Mouse (Mus musculus) kidney, adult 9 months (tissue): ENCODE measurements around the gene Nol11.

Source experiments
- DNase-seq: peaks from one replicate; pipeline ENCODE4 v3.0.0; 2022

Nol11 gene

DNA sequence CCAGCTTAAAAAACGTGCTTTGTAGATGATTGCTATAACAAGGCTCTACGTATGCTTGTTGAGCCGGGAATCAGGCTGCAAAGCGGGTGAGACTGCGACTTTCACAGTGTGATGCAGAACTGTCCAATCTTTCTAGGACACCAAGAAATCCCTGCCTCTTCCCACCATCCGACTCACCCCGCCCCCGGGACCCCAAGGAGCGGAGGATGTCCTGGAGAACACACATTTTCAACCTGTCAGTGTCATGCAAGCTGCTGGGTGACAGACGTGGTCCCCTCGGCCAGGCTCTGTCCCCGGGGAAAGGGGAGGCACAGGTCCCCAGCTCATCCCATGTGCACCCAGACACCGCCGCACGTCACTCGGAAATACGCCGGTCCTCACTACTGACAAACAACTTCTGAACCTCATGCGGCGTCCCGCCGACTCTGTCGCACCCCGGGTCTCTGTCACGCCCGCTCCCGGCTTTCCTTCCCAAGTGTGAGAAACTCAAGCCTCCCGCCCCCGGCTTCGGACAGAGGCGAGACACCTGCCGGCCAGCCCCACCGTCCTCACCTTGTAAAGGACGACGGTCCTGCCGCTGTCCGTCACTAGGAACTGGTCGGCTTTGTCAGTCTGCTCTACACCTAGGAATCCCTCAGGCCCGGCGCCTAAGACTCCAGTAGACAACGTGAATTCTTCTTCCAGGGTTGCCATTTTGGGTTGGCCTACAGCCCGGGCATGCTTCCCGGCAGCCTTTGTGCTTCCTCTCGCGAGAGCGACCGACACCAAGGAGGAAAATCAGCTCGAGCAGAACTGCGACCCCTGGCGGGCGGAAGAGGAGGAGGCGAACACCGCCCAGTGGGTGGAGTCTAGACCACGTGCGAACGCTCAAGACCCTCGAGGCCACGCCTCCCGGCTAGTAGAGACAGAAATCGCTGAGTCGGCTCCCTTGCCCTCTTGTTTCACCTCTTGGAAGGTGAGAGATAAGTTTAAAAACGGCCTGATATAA, at the start of gene Nol11:
Gene Nol11 (minus strand): TSS at position 817 of the 988 bp plus-strand sequence.
- DNase-seq, result peak; percentile 100

DNA sequence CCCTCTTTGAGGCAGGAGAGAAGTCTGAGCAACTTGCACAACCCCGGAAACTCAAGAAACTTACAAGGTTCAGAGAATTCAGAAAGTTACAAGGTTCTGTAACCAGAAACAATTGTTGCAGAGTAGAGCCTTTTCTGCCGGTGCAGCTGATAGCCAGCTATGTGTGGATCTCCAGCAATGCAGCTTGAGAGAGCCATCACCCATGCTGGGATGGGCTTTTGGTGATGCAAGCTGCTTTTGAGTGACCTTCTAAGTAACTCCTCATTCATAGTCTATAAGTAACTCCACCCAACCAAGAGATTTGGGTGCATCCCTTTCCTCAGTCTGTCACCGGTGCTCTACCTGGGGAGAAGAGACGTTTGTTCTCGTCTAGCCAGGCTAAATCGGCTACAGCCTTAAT, 49.3 kb upstream of the Nol11 start:
- DNase-seq, result no peak

- DNase-seq, result no peak
These were observed 48.4 kb upstream of the Nol11 start for GRCm38 (mm10) chr11:107237532-107237931.

- DNase-seq, result no peak
These were observed 44.2 kb upstream of the Nol11 start for GRCm38 (mm10) chr11:107233252-107233890.

DNA sequence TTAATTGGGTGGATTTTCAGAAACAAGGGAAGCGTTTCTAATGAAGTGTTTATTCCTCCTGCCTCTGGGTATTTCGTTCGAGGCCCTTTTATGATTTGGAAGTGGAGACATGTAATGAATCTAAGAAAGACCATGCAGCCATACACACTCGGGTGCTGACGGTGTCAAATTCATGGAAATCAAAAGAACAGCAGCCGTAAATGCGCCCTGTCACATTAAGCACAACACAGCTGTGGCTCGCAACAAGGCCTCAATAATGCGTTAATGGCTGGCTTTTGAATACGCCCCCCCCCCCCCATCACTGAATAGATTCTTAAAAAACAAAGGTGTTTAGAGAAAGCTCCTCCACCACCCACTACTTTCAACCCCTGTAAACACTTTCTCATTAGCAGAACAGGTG, 40.9 kb upstream of the Nol11 start:
- DNase-seq, result no peak

- DNase-seq, result no peak
These were observed 37.2 kb upstream of the Nol11 start for GRCm38 (mm10) chr11:107226431-107226830.

GRCm38 (mm10) chr11:107226013-107226412, 36.8 kb upstream of the Nol11 start:
- DNase-seq, result no peak

DNA sequence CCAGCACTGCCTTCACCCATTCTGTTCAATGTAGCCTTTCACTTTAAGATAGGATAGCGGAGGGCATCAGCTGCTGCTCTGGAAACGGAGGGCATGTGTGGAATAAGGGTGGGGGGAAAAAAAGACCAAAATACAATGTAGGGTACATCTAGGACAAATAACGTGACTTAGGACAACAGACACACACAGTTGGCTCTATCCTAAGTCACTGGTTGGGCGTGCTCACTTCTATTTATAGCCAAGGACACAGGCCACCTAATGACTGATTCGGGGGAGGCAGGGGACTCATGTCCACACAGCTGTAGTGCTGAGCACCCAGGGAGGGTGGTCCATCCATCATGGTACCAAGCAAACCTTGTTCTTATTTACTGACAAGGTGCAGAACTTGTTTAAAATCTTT, 36.1 kb upstream of the Nol11 start:
- DNase-seq, result no peak

DNA sequence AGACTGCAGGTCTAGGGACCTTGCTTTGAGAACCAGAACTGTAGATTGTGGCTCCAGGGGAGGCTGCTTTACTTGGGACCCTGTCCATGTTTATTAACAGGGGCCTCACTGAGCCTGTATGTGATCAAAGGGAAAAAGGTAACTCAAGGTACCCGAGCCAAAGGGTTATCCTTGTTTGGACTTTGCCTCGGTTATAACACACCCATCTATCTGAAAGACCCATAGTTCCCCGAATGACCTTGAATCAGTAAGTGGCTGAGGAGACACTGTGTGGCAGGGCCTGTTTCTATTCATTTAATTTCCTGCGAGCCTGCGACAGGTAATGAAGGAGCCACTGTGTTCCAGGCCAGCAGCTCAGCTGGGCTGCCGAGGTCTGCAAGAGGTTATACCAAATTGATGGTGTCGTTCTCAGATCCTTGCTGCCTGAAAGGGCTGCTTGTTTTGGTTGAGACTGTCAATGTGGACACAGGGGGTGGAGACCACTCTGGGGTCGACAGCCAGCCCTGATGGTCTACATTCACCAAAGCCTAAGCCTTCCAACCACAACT, 34.6 kb upstream of the Nol11 start:
- DNase-seq, result no peak

- no peak for DNase-seq
These were observed 34.0 kb upstream of the Nol11 start for GRCm38 (mm10) chr11:107223169-107223561.

DNA sequence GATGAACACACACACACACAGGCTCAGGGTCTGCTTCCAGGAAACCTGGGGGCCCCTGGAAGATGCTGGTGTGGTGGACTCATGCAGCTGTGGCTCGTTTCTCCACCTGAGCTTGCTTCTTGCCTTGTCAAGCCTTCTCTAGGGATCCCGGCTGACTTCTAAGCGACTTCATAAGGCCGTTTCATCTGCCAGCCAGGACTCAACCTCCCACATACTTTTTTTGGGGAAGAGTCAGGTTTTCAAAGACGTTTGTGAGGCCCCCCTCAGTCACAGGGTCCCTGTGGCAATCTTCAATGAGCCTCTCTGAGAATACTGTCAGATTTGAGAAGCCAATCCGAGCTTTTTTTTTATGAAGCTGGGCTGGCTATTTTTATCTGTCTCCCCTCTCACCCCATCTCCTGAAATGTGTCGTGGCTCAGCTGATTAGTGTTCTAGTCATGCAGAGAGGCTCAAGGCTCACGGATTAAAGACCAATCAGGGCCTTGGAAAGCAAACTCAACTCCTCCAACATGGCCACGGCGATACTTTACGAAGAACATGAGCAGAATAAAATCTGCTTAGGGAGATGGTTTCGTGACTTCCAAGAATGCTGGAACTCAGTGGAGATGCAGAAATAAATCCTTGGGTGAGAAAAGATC, 33.5 kb upstream of the Nol11 start:
- DNase-seq, result no peak

DNA sequence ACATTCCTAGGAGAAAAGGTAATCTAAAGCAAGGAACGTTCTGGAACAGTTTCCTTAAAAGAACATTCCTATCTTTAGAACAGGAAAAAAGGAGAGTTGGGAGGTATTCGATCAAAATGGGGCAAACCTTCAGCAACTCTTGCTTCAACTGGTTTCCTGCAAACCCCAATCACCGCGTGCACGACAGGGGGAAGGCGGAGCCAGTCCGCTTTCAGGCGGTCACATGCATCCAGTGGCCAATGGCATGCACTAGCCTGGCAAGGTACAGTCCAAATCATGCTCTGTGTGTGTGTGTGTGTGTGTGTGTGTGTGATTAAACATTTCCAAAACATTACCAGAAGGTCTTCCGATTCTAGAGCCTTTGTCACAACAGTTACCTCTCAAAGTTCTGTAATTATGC, 25.9 kb upstream of the Nol11 start:
- no peak for DNase-seq

GRCm38 (mm10) chr11:107213745-107214144, 24.6 kb upstream of the Nol11 start:
- DNase-seq, result peak; percentile 45

DNA sequence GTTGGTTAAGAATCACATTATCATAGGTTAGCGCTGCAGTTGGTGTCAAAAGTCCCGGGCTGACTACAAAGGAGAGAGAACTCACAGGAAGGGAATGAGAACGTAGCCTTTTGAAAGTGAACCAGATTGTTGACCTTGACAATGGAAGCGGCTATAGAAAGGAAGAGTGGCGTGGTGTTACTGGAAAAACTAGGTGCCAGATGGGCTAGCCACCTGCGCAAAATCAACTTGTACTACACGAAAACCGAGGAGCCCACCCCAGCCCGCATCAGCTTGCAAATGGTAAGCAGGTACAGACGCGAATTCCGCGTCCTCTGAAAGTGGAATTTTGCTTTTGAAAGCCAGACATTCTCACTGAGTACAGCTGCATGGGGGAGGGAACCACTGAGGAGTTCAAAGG, 20.6 kb upstream of the Nol11 start:
- DNase-seq, result no peak

GRCm38 (mm10) chr11:107201773-107202172, 12.6 kb upstream of the Nol11 start:
- DNase-seq, result no peak

DNA sequence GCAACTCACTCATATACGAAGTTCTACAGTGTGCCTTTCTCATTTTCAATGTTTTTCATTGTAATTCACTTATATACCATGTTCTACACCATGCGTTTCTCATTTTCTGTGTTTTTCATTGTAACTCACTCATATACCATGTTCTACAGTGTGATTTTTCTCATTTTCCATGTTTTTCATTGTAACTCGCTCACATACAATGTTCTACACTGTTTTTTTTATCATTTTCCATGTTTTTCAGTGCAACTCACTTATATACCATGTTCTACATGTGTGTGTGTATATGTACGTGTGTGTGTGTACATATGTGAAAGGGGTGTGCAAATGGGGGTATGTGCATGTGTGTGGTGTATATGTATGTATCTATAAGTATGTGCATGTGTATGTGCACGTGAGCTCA, 10.1 kb upstream of the Nol11 start:
- no peak for DNase-seq

GRCm38 (mm10) chr11:107195334-107195733, 6.2 kb upstream of the Nol11 start:
- no peak for DNase-seq

- DNase-seq, result no peak
These were observed 1.2 kb upstream of the Nol11 start for GRCm38 (mm10) chr11:107190376-107190775.

GRCm38 (mm10) chr11:107183777-107184176, 5.4 kb downstream of the Nol11 start:
- DNase-seq, result no peak

DNA sequence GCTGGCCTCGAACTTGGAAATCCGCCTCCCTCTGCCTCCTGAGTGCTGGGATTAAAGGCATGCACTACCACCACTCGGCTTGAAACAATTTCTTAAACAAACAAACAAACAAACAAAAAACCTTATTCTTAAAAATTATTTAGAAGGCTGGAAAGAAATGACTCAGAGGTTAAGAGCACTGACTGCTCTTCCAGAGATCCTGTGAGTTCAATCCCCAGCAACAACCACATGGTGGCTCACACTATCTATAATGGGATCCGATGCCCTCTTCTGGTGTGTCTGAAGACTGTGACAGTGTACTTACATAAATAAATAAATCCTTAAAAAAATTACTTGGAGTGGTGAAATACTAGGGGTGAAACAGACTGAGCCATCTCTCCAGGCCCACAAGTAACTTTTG, 28.0 kb downstream of the Nol11 start:
- no peak for DNase-seq

GRCm38 (mm10) chr11:107159034-107159433, 30.1 kb downstream of the Nol11 start:
- no peak for DNase-seq

- DNase-seq, result no peak
These were observed 32.1 kb downstream of the Nol11 start for GRCm38 (mm10) chr11:107156977-107157642.

DNA sequence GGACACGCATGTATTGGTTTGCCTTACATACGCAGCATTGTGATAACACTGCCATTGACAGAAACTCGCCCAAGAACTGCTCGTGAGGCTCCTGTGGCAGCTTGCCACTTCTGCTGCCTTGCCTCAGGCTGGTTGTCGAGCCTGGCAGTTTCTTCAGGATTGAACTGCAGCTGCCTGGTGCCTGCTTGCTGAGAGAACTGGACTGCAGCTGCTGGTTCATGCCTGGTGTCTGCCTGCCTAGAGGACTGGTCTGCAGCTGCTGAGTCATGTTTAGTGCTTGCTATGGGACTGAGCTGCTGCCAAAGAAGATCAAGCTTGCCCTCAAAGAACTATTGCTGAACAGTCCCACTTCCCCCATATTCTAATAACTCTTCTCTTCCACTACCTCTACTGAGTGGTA, 33.9 kb downstream of the Nol11 start:
- DNase-seq, result no peak
